Mouse (Mus musculus): ENCODE data around the gene Dhrs13.

DNA sequence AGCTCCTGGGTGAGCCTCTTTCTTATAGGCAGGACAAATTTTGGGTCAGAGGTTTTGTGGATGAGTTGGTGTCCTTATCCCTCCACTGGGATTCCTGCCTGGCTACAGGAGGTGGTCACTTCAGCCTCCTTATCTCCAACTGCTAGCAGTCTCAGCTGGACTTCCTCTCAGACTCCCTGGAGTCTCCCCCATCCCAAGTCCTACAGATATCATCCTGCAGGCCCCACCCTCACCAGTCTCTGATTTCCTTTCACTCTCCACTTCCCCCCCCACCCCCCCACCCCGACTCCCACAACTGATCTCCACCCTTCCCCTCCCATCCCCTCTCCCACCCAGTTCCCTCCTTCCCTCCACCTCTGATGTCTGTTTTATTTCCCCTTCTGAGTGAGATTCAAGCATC lies 51.5 kb downstream of the Dhrs13 start:
- no peak for TF ChIP-seq CTCF (IDR thresholded peaks at IDR 0.05; ENCODE audit: insufficient read depth, low read depth, low read length)
- no peak for TF ChIP-seq POLR2A (IDR thresholded peaks at IDR 0.05; ENCODE audit: insufficient read depth, low read depth, low read length)
